Mouse (Mus musculus) midbrain, embryonic 10.5 days (tissue): ENCODE measurements around the gene Metap1d. TPM values are rescaled to one million over a fixed set of nuclear protein-coding genes. Genes with fewer than 3 reads are reported as not detected.

Experiments
- polyA plus RNA-seq: library from polyadenylated mRNA; unstranded; fragments of >200 nt; fragmentation: Nextera tagmentation; extraction: Ambion mirVana; gene quantifications from 2 replicates; pipeline ENCODE4 v1.2.1, GENCODE M21; 2016

Gene Metap1d
- polyA plus RNA-seq, 1 experiment from 2014 or later, result 26.6 TPM

Other genes with a start within 250 kb of the Metap1d start
- gene Dync1i2, start 241.6 kb upstream of the Metap1d start, polyA plus RNA-seq, result 118 and 143 TPM in 2 replicates
- gene Slc25a12, start 85.5 kb upstream of the Metap1d start, polyA plus RNA-seq, result 30.0 and 35.2 TPM in 2 replicates
- 203 and 243 TPM in 2 replicates for gene Hat1, start 64.3 kb upstream of the Metap1d start, polyA plus RNA-seq
- 12.2 and 22.4 TPM in 2 replicates for gene Dlx1, start 74.8 kb downstream of the Metap1d start, polyA plus RNA-seq
- gene Dlx2, start 93.5 kb downstream of the Metap1d start, polyA plus RNA-seq, result 6.2 and 9.2 TPM in 2 replicates